Mouse (Mus musculus): ENCODE measurements around the gene Gadd45b. TPM values are rescaled to one million over a fixed set of nuclear protein-coding genes. Genes with fewer than 3 reads are reported as not detected.

Gadd45b gene
- 2.0 TPM for polyA plus RNA-seq (2014; fragmentation: Illumina TruSeq; extraction: RNeasy Lipid Tissue Mini Kit (QIAGEN cat#74804); ENCODE audit: low read depth, low replicate concordance)

DNA sequence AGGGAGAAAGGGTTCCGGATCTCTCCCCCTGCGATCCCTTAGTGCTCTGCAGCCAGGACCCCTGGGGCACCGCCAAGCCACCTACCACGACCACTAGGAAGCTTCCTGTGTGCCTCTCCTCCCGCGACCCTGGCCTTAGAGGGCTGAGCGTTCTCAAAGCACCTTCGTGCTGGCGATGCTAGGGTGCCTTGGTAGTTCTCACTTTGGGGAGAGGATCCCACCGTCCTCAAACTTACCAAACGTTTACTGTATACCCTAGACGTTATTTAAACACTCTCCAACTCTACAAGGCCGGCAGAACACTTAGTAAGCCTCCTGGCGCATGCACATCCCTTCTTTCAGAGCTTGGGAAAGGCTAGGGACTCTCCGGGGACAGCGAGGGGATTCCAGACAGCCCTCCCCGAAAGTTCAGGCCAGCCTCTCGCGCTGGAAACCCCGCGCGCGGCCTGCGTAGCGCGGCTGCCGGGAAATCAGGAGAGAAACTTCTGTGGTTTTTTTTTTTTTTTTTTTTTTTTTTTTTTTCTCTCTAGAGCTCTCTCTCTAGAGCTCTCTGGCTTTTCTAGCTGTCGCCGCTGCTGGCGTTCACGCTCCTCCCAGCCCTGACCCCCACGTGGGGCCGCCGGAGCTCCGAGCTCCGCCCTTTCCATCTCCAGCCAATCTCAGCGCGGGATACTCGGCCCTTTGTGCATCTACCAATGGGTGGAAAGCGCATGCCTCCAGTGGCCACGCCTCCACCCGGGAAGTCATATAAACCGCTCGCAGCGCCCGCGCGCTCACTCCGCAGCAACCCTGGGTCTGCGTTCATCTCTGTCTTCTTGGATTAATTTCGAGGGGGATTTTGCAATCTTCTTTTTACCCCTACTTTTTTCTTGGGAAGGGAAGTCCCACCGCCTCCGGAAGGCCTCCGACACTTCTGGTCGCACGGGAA, at the start of gene Gadd45b:
Gadd45b (plus strand) TSS at position 775 of the 928 bp plus-strand sequence.

DNA sequence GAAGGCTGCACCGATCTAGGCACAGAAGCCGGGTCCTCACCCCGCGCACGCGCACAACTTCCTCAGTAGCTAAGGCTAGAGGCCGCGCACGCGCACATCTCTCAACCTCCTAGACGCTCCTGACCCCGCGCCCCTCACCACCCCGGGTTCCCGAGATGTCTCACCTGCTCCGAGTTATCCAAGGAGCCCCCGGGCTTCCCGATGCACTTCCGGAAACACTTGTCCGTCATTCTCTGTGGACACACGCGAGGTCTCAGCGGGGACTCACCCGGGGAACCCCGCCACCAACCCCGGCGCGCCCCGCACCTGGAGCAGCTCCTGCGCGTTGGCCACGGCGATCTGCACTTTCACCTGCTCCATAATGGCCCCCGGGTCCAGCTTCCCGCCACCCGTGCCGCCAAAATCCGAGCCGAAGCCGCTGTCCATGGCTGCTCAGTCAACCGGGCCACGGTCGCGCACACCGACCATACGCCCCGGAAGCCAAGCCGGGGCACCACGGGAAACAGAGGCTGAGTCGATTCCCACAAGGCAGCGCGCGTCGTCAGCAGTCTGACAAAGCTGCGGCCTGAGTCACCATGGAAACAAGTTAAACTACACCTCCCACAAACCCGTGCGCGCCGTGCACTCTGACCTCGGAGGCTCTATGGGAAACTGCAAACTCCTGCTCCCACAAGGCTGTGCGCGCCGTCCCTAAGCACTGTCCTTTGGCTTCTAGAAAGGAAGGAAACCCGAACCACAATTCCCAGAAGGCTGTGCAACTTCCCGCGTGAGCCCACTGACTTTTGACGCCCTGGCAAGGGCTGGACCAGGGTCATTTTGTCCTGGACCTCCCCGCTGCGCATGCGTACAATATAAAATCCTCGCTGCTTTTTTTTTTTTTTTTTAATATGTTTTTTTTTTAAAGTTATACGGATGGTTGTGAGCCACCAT, 29.3 kb upstream of the Gadd45b start, which contains the start of gene Timm13:
Timm13 (minus strand) TSS at position 652 of the 930 bp plus-strand sequence.

GRCm38 (mm10) chr10:80917779-80918434, 12.0 kb upstream of the Gadd45b start, which contains the start of gene Lmnb2:
TSS of gene Lmnb2 (minus strand) at chr10:80918245.

Other genes starting within 250 kb of the Gadd45b start
- 1.0 TPM for gene Mob3a, start 228.1 kb upstream of the Gadd45b start, polyA plus RNA-seq (2014; fragmentation: Illumina TruSeq; extraction: RNeasy Lipid Tissue Mini Kit (QIAGEN cat#74804); ENCODE audit: low read depth, low replicate concordance)
- gene Izumo4, start 227.9 kb upstream of the Gadd45b start, polyA plus RNA-seq (2014; fragmentation: Illumina TruSeq; extraction: RNeasy Lipid Tissue Mini Kit (QIAGEN cat#74804); ENCODE audit: low read depth, low replicate concordance), result 2.7 TPM
- gene Ap3d1, start 187.8 kb upstream of the Gadd45b start, polyA plus RNA-seq (2014; fragmentation: Illumina TruSeq; extraction: RNeasy Lipid Tissue Mini Kit (QIAGEN cat#74804); ENCODE audit: low read depth, low replicate concordance), result 7.5 TPM
- gene Dot1l, start 174.9 kb upstream of the Gadd45b start, polyA plus RNA-seq (2014; fragmentation: Illumina TruSeq; extraction: RNeasy Lipid Tissue Mini Kit (QIAGEN cat#74804); ENCODE audit: low read depth, low replicate concordance), result 1.1 TPM
- 1.1 TPM for gene Sf3a2, start 131.9 kb upstream of the Gadd45b start, polyA plus RNA-seq (2014; fragmentation: Illumina TruSeq; extraction: RNeasy Lipid Tissue Mini Kit (QIAGEN cat#74804); ENCODE audit: low read depth, low replicate concordance)
- 5.0 TPM for gene Plekhj1, start 131.4 kb upstream of the Gadd45b start, polyA plus RNA-seq (2014; fragmentation: Illumina TruSeq; extraction: RNeasy Lipid Tissue Mini Kit (QIAGEN cat#74804); ENCODE audit: low read depth, low replicate concordance)
- not detected for gene Amh, start 124.8 kb upstream of the Gadd45b start, polyA plus RNA-seq (2014; fragmentation: Illumina TruSeq; extraction: RNeasy Lipid Tissue Mini Kit (QIAGEN cat#74804); ENCODE audit: low read depth, low replicate concordance)
- not detected for gene Jsrp1, start 116.6 kb upstream of the Gadd45b start, polyA plus RNA-seq (2014; fragmentation: Illumina TruSeq; extraction: RNeasy Lipid Tissue Mini Kit (QIAGEN cat#74804); ENCODE audit: low read depth, low replicate concordance)
- 152 TPM for gene Oaz1, start 103.4 kb upstream of the Gadd45b start, polyA plus RNA-seq (2014; fragmentation: Illumina TruSeq; extraction: RNeasy Lipid Tissue Mini Kit (QIAGEN cat#74804); ENCODE audit: low read depth, low replicate concordance)
- gene Lingo3, start 86.0 kb upstream of the Gadd45b start, polyA plus RNA-seq (2014; fragmentation: Illumina TruSeq; extraction: RNeasy Lipid Tissue Mini Kit (QIAGEN cat#74804); ENCODE audit: low read depth, low replicate concordance), result not detected
- gene Lsm7, start 74.9 kb upstream of the Gadd45b start, polyA plus RNA-seq (2014; fragmentation: Illumina TruSeq; extraction: RNeasy Lipid Tissue Mini Kit (QIAGEN cat#74804); ENCODE audit: low read depth, low replicate concordance), result 5.6 TPM
- 0.58 TPM for gene Sppl2b, start 74.8 kb upstream of the Gadd45b start, polyA plus RNA-seq (2014; fragmentation: Illumina TruSeq; extraction: RNeasy Lipid Tissue Mini Kit (QIAGEN cat#74804); ENCODE audit: low read depth, low replicate concordance)
- not detected for gene Tmprss9, start 58.2 kb upstream of the Gadd45b start, polyA plus RNA-seq (2014; fragmentation: Illumina TruSeq; extraction: RNeasy Lipid Tissue Mini Kit (QIAGEN cat#74804); ENCODE audit: low read depth, low replicate concordance)
- gene Timm13, start 29.1 kb upstream of the Gadd45b start, polyA plus RNA-seq (2014; fragmentation: Illumina TruSeq; extraction: RNeasy Lipid Tissue Mini Kit (QIAGEN cat#74804); ENCODE audit: low read depth, low replicate concordance), result 0.45 TPM
- 0.19 TPM for gene Lmnb2, start 11.8 kb upstream of the Gadd45b start, polyA plus RNA-seq (2014; fragmentation: Illumina TruSeq; extraction: RNeasy Lipid Tissue Mini Kit (QIAGEN cat#74804); ENCODE audit: low read depth, low replicate concordance)
- gene Gng7, start 84.9 kb downstream of the Gadd45b start, polyA plus RNA-seq (2014; fragmentation: Illumina TruSeq; extraction: RNeasy Lipid Tissue Mini Kit (QIAGEN cat#74804); ENCODE audit: low read depth, low replicate concordance), result 0.21 TPM
- not detected for gene Diras1, start 95.6 kb downstream of the Gadd45b start, polyA plus RNA-seq (2014; fragmentation: Illumina TruSeq; extraction: RNeasy Lipid Tissue Mini Kit (QIAGEN cat#74804); ENCODE audit: low read depth, low replicate concordance)
- gene Slc39a3, start 107.4 kb downstream of the Gadd45b start, polyA plus RNA-seq (2014; fragmentation: Illumina TruSeq; extraction: RNeasy Lipid Tissue Mini Kit (QIAGEN cat#74804); ENCODE audit: low read depth, low replicate concordance), result 0.29 TPM
- gene Sgta, start 130.1 kb downstream of the Gadd45b start, polyA plus RNA-seq (2014; fragmentation: Illumina TruSeq; extraction: RNeasy Lipid Tissue Mini Kit (QIAGEN cat#74804); ENCODE audit: low read depth, low replicate concordance), result 2.6 TPM
- gene Thop1, start 140.0 kb downstream of the Gadd45b start, polyA plus RNA-seq (2014; fragmentation: Illumina TruSeq; extraction: RNeasy Lipid Tissue Mini Kit (QIAGEN cat#74804); ENCODE audit: low read depth, low replicate concordance), result 0.37 TPM
- 52.3 TPM for gene Creb3l3, start 168.8 kb downstream of the Gadd45b start, polyA plus RNA-seq (2014; fragmentation: Illumina TruSeq; extraction: RNeasy Lipid Tissue Mini Kit (QIAGEN cat#74804); ENCODE audit: low read depth, low replicate concordance)
- gene Map2k2, start 175.8 kb downstream of the Gadd45b start, polyA plus RNA-seq (2014; fragmentation: Illumina TruSeq; extraction: RNeasy Lipid Tissue Mini Kit (QIAGEN cat#74804); ENCODE audit: low read depth, low replicate concordance), result 3.6 TPM
- 6.0 TPM for gene Zbtb7a, start 205.1 kb downstream of the Gadd45b start, polyA plus RNA-seq (2014; fragmentation: Illumina TruSeq; extraction: RNeasy Lipid Tissue Mini Kit (QIAGEN cat#74804); ENCODE audit: low read depth, low replicate concordance)
- gene Pias4, start 237.8 kb downstream of the Gadd45b start, polyA plus RNA-seq (2014; fragmentation: Illumina TruSeq; extraction: RNeasy Lipid Tissue Mini Kit (QIAGEN cat#74804); ENCODE audit: low read depth, low replicate concordance), result 0.61 TPM
- 34.4 TPM for gene Eef2, start 246.6 kb downstream of the Gadd45b start, polyA plus RNA-seq (2014; fragmentation: Illumina TruSeq; extraction: RNeasy Lipid Tissue Mini Kit (QIAGEN cat#74804); ENCODE audit: low read depth, low replicate concordance)